Mouse (Mus musculus) CH12.LX (cell line): Measurements from ENCODE around the gene Gm21943.
"Not testable (repeated sequence)": the region's sequence is repeated elsewhere in the genome, so short reads cannot be mapped to it uniquely, and the experiment has no call there.

Experiments used
- BHLHE40 ChIP-seq: IDR thresholded peaks from 2 replicates; pipeline ENCODE4 v1.6.1; 2011; ENCODE audit warnings: mild to moderate bottlenecking, low read depth, low read length, improper control_type of control experiment
- CTCF ChIP-seq, 2 experiments: IDR thresholded peaks in 1 of 2; conservative IDR thresholded peaks in 1 of 2; 2 replicates each; pipeline ENCODE4 v1.5.1; 2011 to 2012; ENCODE audit warnings: low read depth in 2 of 2, low read length in 2 of 2, improper control_type of control experiment in 1 of 2, inconsistent platforms in 1 of 2, mild to moderate bottlenecking in 1 of 2, moderate library complexity in 1 of 2
- E2F4 ChIP-seq: IDR thresholded peaks from 2 replicates; pipeline ENCODE4 v1.6.1; 2011; ENCODE audit warnings: low read depth, low read length, improper control_type of control experiment; ENCODE audit not compliant: insufficient replicate concordance
- PAX5 ChIP-seq: IDR thresholded peaks from 2 replicates; pipeline ENCODE4 v1.6.1; 2012; ENCODE audit warnings: low read length, inconsistent platforms, mixed read lengths
- POLR2A ChIP-seq: IDR thresholded peaks from 2 replicates; pipeline ENCODE4 v1.6.1; 2011; ENCODE audit warnings: low read depth, mild to moderate bottlenecking, improper control_type of control experiment, low read length
- POLR2AphosphoS2 ChIP-seq: IDR thresholded peaks from 2 replicates; pipeline ENCODE4 v1.6.1; 2011; ENCODE audit warnings: low read depth, low read length, improper control_type of control experiment
- TCF12 ChIP-seq: IDR thresholded peaks from 2 replicates; pipeline ENCODE4 v1.6.1; 2014; ENCODE audit warnings: low read depth, mild to moderate bottlenecking, inconsistent platforms, low read length, improper control_type of control experiment
- ZKSCAN1 ChIP-seq: IDR thresholded peaks from 2 replicates; pipeline ENCODE4 v1.6.1; 2012; ENCODE audit warnings: low read depth, inconsistent platforms, low read length, improper control_type of control experiment, borderline replicate concordance

GRCm38 (mm10) chrY:57533644-57534043 is at the start of gene Gm21943:
- not testable (repeated sequence) for TF ChIP-seq POLR2A; TCF12; CTCF (conservative IDR thresholded peaks at IDR 0.05 in 1 of 2, IDR thresholded peaks at IDR 0.05 in 1 of 2; ENCODE audit: low read depth in 2 of 2, low read length in 2 of 2); PAX5; ZKSCAN1; E2F4; POLR2AphosphoS2; BHLHE40
